Mouse (Mus musculus) gastrocnemius, postnatal 4 days (tissue): ENCODE results near the gene Dgkq. TPM values are rescaled to one million over a fixed set of nuclear protein-coding genes. Genes with fewer than 3 reads are reported as not detected.
"Not testable (repeated sequence)": the region's sequence is repeated elsewhere in the genome, so short reads cannot be mapped to it uniquely, and the experiment has no call there.

ENCODE experiments used
- DNase-seq, 2 experiments: peaks; one replicate each; pipeline ENCODE4 v3.0.0; 2021 to 2022; ENCODE audit warnings: low spot score in 2 of 2, mixed read lengths in 2 of 2
- total RNA-seq, 2 experiments: library from RNA; stranded (reverse); gene quantifications; 2 replicates each; pipeline ENCODE4 v1.2.3; 2021

Gene Dgkq
- total RNA-seq, 2 experiments from 2014 or later = 9.7 to 12.2 TPM

GRCm38 (mm10) chr5:108655891-108656650 lies 13.4 kb downstream of the Dgkq start:
- no peak for DNase-seq

GRCm38 (mm10) chr5:108655381-108655780 lies 14.1 kb downstream of the Dgkq start:
- DNase-seq = no peak

- no peak for DNase-seq
These were observed 15.0 kb downstream of the Dgkq start for GRCm38 (mm10) chr5:108654444-108654990.

- DNase-seq = no peak
These were observed 16.1 kb downstream of the Dgkq start for GRCm38 (mm10) chr5:108653341-108653740.

GRCm38 (mm10) chr5:108651823-108652222 lies 17.6 kb downstream of the Dgkq start:
- DNase-seq = no peak

GRCm38 (mm10) chr5:108651136-108651720 lies 18.2 kb downstream of the Dgkq start:
- DNase-seq = no peak

GRCm38 (mm10) chr5:108650341-108650740 lies 19.1 kb downstream of the Dgkq start:
- no peak for DNase-seq

- no peak for DNase-seq
These were observed 20.4 kb downstream of the Dgkq start for GRCm38 (mm10) chr5:108648937-108649576.

- DNase-seq = no peak
These were observed 21.5 kb downstream of the Dgkq start for GRCm38 (mm10) chr5:108647820-108648465.

- DNase-seq = no peak
These were observed 22.2 kb downstream of the Dgkq start for GRCm38 (mm10) chr5:108647311-108647710.

- DNase-seq = no peak
These were observed 23.2 kb downstream of the Dgkq start for GRCm38 (mm10) chr5:108646343-108646660.

- DNase-seq = peak in 1 of 2 experiments; percentile 34
These were observed 23.7 kb downstream of the Dgkq start for GRCm38 (mm10) chr5:108645651-108646342.

- DNase-seq = no peak
These were observed 25.8 kb downstream of the Dgkq start for GRCm38 (mm10) chr5:108643674-108644073.

GRCm38 (mm10) chr5:108636172-108636571 lies 33.3 kb downstream of the Dgkq start:
- no peak for DNase-seq

GRCm38 (mm10) chr5:108634088-108634487 lies 35.4 kb downstream of the Dgkq start:
- DNase-seq = not testable (repeated sequence)

GRCm38 (mm10) chr5:108633676-108634075 lies 35.8 kb downstream of the Dgkq start:
- DNase-seq = no peak

GRCm38 (mm10) chr5:108629634-108630483 lies 39.6 kb downstream of the Dgkq start, which contains the start of the genes Gak and Tmem175:
Gene Gak, minus strand, starts transcription at chr5:108629755.
Gene Tmem175, plus strand, starts transcription at chr5:108629770.
- peak; percentile 73 to 93 for DNase-seq

GRCm38 (mm10) chr5:108628891-108629633 lies 40.4 kb downstream of the Dgkq start:
- no peak for DNase-seq

- no peak for DNase-seq
These were observed 43.3 kb downstream of the Dgkq start for GRCm38 (mm10) chr5:108626050-108626660.
